Mouse (Mus musculus) cerebellum, adult 18-20 months (tissue): Measurements from ENCODE around the gene Flad1.

Source experiments
- DNase-seq, 2 experiments: peaks; one replicate each; pipeline ENCODE4 v3.0.0; 2021

Gene Flad1

DNA sequence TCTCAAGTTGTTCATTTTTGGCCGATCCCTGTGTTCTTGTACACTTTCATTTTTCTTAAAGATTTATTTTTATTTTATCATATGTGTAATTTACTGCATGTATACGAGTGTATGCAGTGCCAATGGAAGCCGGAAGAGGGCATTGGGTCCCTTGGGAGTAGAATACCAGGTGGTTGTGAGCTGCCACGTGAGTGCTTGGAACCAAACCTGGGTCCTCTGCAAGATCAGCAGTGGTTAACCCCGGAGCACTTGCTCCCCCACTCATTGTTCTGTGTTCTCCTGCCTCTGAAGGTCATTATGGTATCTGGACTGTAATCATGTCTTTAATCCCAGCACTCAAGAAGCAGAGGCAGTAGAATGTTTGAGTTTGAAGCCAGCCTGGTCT, 13.5 kb upstream of the Flad1 start:
- no peak for DNase-seq

DNA sequence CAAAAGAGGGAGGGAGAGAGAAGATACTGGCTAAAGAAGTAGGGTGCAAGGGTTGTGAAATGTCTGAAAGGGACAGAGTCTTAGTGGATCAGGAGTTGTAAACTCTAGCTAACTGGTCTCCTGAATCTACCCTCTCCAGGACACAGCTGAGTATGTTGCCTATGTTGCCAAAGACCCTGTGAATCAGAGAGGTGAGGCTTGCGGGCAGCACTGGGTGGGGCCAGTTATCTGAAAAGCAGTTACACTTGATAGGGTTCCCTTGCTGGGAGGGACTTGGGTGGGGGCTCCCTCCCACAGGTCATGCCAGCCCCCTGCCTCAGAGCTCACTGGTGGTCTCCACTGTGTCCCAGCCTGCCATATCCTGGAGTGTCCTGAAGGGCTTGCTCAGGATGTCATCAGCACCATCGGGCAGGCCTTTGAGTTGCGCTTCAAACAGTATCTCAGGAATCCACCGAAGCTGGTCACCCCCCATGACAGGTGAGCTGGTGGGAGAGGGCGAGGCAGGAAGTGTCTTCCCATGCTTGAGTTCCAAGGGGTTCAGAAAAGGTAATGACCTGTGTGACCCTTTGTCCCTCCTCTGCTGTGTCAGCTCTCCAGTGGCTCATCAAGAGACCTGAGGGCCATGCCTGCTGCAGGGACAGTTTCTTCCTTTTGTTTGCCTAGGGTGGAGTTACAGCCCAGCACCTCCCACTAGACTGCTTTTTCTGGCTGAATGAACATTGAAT, 12.9 kb upstream of the Flad1 start:
- DNase-seq, result no peak

DNA sequence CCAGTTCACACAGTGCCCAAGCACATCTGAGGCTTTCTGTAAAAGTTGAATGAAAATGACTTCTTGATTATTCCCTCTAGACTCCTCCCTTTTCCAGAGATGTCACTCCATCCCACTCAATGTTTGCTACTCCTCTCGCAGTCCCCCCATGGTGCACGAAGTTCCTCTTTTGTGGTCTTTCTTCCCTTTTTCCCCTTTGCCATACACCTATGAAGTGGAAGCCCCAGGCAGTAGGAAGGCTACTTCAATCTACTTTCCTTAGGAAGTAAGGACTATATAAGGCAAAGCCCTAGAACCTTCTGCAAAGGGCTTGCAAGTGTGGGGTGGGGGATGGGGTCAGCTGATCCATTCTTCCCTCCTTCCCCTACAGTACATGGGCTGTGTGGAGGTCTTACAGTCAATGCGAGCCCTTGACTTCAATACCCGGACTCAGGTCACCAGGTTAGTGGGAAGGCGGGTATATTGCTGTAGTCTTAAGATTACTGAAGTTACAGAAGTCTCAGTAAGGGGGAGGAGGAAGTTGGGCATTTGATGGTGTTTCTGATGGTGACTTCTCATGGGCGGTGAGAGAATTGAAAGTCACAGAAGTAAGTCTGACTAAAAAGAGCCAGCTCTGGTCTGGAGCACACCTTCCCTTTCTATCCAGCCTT, 11.0 kb upstream of the Flad1 start:
- DNase-seq, result no peak

DNA sequence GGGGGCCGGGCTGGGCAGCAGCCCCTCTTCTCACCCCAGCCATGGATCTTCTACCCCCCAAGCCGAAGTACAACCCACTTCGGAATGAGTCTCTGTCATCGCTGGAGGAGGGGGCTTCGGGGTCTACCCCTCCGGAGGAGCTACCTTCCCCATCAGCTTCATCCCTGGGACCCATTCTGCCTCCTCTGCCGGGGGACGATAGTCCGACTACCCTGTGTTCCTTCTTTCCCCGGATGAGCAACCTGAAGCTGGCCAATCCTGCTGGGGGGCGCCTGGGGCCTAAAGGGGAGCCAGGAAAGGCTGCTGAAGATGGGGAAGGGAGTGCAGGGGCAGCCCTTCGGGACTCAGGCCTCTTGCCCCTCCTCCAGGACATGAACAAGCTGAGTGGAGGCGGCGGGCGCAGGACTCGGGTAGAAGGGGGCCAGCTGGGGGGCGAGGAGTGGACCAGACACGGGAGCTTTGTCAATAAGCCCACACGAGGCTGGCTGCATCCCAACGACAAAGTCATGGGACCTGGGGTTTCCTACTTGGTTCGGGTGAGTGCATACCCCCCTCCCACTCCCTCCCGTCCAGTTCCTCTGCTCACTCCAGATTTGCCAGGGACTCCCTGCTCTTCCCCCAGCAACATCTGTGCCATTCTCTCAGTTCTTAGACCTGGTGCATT, 10.3 kb upstream of the Flad1 start:
- no peak for DNase-seq

DNA sequence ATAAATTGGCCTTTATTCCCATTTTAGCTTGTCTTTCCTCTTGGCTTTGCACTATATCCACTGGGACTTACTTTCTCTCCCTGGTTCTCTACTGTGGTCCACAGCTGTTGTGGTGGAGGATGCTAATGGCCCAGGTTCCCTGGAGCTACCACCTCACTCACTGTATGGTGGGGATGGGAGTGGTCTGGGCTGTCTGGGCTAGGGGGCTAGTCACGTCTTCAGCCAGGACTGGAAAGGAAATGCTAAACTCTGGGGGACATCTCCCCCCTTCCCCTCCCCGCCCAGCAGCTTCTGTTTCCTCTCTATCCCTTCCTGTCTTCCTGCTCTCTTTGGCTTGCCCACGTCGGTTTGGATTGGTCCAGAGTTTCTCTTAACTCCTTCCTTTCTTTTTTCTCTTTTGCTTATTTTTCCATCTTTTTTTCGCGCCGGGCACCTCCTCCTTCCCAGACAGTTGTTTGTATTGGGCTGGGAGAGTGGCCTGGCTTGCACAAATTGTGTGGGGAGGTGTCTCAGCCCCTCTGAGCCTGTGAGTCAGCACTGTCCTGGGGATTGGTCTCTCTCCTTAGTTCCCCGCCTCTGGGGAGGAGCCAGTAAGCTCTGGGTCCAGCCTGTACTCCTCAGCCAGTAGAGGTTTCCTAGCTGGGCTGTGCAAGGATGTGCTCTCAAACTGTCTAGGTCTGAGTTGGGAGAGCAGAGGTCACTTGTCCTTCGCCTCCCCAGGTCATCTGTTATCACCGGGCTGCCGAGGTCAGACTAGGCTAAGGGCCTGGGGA, 9.5 kb upstream of the Flad1 start:
- peak; percentile 51 to 73 for DNase-seq

DNA sequence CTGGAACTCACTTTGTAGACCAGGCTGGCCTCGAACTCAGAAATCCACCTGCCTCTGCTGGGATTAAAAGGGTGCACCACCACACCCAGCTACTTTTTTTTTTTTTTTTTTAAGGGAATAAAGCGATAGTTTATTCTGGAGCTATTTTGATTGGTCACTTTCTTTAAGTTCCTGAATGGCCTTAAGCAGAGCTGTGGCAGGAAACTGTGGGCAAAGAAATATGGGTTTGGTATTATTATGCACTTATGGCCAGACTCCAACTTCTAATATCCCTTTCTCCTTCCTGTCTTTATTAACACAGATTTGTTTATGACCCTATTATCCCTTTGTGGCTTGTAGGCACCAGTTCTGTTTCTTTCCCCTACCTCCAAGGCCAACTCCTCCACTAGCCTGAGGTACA, 8.8 kb upstream of the Flad1 start:
- DNase-seq, result no peak

DNA sequence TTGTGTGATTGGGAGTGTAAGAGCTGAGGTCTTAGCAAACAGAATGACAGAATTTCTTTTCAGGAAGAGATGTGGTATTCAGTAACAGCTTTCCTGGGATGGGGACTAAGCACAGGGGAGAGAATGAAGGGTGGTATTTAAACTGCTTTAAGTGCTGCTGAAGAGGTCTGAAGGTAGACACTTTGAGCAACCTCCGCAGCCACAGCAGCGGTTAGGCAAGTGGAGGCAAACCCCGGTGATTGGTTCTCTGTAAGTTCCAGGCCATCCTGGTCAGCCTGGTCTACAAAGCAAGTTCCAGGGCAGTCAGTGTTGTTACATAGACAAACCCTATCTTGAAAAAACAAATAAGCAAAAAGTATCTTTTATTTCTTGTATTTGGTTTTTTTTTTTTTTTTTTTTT, 8.3 kb upstream of the Flad1 start:
- DNase-seq, result no peak

DNA sequence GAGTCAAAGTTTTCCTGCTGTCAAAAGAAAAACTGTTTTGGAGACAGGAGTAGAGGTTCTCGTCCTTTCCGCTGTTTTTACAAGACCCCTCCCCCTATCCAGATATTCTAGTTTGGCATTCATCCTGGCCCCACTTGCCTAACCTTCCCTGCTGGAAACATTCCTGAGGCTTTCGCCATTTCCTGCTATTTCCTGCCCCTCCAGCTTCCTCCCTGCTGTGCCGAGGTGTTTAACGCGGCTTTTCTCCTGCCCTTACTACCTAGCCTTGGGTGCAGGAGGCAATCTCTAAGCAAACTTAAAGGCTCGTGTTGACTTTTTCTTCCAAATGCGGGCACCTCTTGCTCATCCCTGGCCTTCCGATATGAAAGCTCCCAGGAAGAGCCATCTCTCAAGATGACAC, 7.9 kb upstream of the Flad1 start:
- no peak for DNase-seq

DNA sequence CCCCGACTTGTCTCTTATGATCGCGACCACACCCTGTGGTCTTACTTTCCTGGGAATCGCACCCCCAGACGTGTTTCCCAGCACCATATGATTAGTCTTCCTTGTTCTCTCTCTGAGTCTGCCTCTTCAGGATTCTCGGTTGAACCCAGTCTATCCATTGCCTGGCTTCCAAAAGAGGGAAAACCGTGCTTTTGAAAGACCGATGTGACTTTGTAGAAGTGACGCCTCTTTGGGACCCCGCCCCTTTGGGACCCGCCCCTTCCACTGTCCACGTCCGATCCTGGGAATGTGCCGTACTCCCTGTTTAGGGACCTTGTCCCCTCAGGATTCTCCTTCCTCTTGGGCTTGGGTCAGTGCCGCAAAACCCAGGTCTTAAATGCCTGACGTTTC, 7.2 kb upstream of the Flad1 start:
- no peak for DNase-seq

DNA sequence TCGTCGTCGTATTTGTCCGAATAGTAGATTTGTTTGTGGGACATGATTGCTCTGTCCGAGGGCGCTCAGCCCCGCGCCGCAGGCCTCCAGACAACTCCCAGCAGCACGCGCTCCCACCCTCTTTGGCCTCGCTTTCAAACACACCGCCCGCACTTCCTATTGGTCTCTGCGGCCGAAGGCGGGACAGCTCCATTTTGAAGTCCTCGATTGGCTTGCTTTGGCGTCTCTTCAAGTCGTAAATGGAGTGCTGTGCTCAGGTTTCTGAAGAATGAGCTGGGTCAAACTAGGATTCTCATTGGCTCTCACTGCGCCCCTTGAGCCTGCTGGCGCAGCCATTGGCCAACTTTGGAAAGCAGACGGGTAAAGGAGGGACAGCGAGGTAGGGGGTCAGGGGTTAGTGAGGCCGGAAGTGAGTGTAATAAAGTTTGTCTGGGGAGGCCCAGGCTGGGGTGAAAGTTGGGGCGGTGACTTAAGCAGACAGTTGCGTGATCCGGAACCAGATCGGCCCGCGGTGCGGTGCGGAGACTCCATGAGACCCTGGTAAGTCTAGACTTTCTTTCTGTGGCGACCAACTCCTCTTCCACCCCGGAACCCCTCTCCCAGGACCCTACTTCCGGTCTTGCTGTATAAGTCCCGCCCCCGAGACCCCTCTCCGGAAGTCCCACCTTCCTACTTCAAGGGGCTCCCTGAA, 6.6 kb upstream of the Flad1 start, which contains the start of the genes Cks1b and Shc1:
Gene Cks1b (minus strand): TSS at position 214 of the 691 bp plus-strand sequence.
Gene Shc1 (plus strand): TSS at position 274 of the 691 bp plus-strand sequence.
- peak; percentile 83 to 92 for DNase-seq

DNA sequence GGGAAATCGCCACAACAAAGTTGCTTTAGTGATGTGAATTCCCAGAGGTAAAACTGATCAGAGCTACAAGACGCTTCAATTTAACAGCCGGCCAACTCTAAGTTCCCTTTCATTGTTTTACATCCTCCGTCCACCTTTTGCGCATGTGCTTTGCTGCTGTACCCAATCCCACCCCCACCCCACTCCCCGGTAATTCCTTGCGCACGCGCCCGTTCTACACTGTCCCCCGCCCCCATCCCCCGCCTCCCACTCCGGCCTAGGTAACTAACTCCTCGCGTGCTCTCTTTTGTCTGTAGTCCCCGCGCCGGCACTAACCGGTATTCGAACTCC, 6.1 kb upstream of the Flad1 start:
- DNase-seq, result no peak

DNA sequence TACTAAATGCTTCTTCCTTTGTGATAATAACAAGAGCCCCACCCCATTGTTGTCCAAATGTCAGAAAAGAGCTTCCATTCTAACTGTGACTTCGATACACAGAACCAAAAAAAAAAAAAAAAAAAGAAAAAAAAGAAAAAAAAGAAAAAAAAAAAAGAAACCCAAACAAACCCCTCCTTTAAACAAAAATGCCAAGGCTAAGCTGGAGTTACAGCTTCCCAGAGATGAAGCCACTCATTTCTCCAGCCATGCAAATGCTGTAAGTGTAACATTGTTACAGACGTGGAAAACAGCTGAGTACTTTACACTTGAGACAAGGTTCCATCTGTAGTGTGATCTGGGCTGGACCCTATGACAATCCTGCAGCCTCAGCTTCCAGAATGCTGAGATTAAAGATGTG, 5.5 kb upstream of the Flad1 start:
- DNase-seq, result no peak

DNA sequence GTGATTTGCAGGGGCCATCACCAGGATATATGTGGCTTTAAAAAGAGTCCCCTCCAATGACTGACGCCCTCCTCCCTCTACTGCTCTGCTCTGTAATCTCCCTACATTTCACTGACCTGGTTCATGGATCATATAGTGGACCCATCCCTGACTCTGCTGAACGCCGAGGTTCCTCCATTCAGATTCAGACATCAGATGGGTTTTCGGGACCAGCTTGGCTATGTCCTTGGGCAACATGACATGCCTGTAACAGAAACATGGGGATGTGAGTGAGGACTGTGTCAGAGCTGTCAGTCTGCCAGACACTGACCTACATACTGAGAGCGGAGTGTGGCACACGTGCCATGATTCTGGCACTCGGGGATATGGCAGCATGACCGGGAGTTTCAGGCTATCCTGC, 4.5 kb upstream of the Flad1 start:
- DNase-seq, result no peak

DNA sequence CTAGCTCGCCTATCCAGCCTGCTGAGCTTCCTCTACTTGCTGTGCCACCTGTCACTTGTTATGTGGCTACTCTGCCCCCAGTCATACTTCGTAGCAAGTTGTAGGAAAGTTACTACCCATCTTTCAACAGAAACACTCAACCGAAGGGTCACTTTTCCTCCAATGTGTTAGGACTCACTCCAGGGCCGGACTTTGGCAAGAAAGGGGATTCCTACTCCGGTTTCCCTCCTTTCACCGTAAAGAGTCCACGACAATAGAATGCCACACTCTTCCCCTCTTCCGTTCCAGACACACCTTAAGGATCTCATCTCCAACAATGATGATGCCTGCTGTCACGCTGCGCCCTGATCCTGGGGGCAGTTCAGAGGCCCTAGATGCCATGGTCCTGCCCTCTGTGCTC, 806 bp downstream of the Flad1 start:
- DNase-seq, result no peak

DNA sequence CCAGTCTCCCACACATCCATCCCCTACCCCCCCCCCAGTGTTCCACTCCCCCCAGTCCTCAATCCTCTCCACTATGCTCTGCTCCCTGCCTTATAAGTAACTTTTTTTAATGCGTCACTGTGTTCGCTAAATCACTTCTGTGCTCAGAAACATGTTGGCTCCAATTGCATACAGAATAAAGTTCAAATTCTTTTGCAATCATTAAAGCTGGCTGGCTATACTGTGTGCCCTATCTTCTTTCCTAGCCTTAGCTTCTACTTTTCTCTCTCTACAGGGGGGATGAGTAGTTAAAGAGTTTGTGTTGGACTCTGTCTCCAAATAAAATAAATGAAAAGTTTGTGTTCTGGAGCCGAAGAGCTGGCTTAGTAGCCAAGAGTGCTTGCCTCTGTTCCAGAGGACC, 2.0 kb downstream of the Flad1 start:
- no peak for DNase-seq

DNA sequence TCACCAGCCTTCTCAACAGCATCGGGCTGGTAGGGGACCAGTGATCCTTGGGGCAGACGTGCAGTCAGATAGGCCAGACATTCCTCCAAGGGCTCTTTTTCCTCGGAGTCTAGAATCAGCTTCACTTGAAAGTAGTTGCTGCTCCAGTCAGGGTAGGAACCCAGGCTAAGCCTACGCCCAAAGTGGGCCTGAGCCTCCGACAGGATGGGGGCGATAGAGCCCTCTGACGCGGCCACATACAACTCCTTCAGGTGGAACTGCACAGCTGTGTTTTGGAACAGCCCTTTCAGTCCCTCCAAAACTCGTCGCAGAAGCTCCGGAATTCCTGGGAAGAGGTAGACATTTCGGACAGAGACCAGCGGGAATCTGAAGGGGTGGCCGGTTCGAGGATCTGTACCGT, 3.2 kb downstream of the Flad1 start:
- no peak for DNase-seq

DNA sequence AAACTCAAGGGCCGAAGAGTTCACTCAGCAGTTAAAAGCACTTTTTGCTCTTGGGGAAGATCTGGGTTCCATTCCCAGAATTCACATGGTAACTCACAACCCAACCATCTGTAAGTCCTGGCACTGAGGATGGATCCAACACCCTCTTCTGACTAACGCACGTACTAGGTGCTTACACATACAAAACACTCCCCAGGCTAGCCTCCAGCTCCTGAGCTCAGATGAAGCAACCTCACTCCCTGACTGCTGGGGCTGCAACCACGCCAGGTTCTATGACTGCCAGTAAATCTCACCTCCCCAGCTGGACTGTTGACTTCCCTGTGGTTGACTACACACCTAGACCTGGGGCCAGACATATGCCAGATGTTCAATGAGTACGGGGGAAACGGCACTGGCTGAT, 4.8 kb downstream of the Flad1 start:
- no peak for DNase-seq

DNA sequence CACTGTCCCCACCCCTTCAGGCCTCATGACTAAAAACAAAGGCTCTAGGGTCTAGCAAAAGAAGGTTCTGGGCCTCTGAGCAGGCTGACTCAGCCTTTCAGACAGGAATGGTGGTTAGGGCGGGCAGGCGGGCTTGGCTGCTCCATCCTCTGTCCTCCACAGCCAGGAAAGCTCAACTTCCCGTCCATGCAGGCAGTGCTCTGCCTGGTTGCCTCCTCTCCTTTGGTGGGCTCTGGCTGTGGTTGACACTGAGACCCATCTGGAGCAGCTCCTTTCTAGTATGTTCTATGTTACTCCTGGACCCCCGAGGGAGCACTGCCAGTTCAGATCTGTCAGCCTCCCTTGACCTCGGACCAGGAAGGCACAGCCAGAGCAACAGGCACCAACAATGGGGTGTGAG, 9.0 kb downstream of the Flad1 start, which contains the start of gene Lenep:
Gene Lenep (minus strand): TSS at position 101 of the 400 bp plus-strand sequence.
- no peak for DNase-seq

DNA sequence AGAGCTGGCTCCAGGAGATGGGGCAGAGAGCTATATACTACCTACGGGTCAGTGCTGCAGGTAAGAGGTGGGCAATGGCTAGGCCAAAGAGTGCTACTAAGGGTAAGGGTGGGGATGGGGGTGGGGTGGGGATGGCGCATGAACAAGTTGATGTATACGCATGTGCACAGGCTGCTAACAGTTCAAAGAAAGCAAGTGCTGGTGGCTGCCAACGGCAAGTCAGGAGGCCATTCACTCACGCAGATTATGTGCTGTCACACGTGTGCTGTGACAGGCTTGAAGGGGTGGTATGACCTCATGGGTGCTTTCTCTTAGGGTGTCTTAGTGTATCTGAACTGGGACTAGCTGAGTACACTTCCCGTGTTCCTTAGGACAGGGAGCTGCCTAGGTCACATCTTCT, 10.3 kb downstream of the Flad1 start:
- no peak for DNase-seq

DNA sequence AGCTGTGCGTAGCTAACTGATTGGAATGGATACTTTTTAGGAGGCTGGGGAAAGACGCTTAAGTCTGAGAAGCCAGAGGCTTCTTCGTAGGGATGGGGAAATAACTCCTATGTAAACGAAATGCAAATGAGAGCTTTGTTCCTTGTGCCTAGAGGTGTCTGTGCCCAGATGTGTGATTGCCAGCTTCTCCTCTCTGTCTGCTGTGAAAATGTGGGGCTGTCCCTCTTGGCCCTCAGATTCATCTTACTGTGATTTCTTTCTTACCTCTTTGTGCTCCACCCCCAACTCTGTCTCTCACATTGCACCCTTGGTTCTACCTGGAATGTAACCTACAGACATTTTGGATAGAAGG, 15.0 kb downstream of the Flad1 start:
- no peak for DNase-seq

DNA sequence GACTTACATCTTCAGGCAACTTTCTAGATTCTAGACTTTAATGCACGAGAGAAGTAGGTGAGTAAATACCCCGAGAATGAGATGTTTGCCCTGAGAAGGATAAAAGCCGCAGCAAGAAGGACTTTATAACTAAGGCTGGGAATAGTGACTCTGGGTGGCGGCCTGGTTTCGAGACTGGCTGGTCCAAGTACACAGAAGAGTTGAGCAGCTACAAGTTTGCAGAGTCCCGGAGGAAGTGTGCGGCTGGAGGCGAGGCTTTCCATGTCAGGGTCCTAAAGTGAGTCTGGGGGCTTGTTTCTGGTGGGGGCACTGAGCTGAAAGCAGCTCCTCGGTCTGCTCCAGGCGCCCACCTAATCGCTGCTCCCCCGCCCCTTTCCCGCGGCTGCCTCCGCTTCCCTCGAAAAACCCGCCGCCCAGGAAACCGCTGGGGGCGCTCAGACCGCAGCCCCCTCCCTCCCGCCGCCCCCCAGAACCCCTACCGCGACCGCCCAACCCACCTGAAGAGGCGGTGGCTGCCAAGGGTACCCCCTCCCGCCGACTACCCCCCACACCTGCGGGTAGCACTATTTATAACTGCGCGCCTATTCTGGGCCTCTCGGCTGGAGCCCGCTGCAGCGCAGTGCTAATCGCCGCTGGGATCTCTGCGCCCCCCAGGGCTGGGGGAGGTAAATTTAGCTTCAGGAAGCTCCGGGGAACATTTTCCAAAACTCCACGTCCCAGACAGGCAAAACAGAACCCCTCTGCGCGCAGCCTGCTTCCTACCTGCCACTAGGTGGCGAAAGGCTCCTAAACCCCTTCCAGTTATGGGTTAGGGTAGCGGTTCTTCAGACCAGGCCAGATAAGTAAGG, 15.6 kb downstream of the Flad1 start:
- peak; percentile 76 for DNase-seq

DNA sequence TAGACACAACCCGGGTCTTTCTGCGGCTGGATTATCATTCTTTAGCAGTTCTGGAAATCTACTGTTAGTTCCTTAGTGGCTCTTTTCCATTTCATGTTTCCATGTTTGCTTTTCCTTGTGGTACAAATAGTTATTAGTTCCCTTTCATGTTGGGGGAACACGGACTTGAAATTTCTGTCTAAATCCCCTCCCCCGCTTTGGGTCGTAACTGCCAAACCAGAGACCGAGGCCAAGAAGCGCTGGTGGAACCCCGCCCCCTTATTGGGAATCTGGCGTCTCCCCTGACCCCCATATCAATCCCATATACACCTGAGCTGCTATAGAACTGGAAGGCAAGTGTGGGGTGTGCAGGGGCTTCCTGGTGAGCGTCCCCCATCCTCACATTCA, 16.3 kb downstream of the Flad1 start:
- DNase-seq, result peak; percentile 18 to 45
